Mouse (Mus musculus): ENCODE measurements around the gene Myt1l.

- TF ChIP-seq CTCF (IDR thresholded peaks at IDR 0.05; ENCODE audit: control insufficient read depth, insufficient read depth, low read length) (no peak), POLR2A (IDR thresholded peaks at IDR 0.05; ENCODE audit: borderline replicate concordance, control insufficient read depth, low read depth, low read length) (no peak)
Measured at GRCm38 (mm10) chr12:29831356-29831755, 303.2 kb downstream of the Myt1l start.
